Mouse (Mus musculus) cerebellum, postnatal 10 days (tissue): ENCODE data around the gene Eppin.

ENCODE experiments used
- DNase-seq, 2 experiments: peaks; one replicate each; pipeline ENCODE4 v3.0.0; 2021; ENCODE audit warnings: mixed read lengths in 2 of 2

The Eppin gene

GRCm38 (mm10) chr2:164558991-164559645 lies 34.3 kb downstream of the Eppin start:
- DNase-seq = no peak

DNA sequence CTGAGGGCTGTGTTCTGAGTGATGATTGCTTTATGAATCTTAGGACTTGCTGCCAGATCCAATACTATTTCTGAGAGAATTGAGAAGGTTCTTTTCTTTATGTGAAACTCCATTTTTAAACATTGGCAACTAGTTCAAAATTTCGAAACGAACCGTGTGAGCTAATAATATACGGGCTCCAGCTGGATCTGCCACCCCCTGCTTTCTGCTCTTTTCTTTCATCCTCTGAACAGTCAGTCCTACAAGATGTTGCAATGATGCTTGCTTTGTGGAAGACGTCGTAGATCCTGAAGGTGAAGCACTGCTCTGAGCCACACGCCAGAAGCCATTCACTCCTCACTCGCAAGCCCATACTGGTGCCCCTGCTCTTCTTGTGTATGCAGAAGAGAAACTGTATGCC lies 35.0 kb downstream of the Eppin start:
- no peak for DNase-seq

GRCm38 (mm10) chr2:164551502-164551901 lies 41.9 kb downstream of the Eppin start:
- no peak for DNase-seq

GRCm38 (mm10) chr2:164550895-164551269 lies 42.5 kb downstream of the Eppin start:
- DNase-seq = no peak

- DNase-seq = peak; percentile 56 to 58
These were observed 43.2 kb downstream of the Eppin start for GRCm38 (mm10) chr2:164549963-164550894.

GRCm38 (mm10) chr2:164549338-164549737 lies 44.1 kb downstream of the Eppin start:
- no peak for DNase-seq

DNA sequence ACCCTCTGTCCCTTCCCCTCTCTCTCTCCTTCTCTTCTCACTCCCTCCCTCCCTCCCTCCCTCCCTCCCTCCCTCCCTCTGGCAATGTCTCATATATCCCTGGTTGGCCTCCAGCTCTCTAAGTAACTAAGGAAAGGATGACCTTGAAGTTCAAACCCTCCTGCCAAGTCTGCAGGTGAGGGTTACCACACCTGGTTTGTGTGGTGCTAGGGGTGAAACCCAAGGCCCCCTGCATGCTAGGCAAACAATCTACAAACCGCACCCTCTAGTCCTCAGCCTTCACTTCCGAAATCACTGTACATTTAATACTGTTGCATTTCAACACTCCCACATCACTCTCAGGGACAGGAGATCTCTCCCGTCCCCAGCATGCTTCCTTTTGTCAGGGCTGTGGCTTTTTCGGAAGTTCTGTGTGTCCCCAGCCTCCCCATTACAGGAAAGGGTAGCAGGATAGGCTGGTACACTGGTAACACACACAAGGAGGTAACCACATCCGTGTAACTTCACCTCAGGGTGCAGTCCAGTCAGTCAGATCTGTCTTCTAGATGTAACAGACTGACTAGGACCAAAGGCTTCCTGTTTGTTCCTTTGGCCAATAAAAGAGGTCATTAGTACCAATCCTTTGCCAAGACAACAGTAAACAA lies 48.8 kb downstream of the Eppin start:
- no peak for DNase-seq

DNA sequence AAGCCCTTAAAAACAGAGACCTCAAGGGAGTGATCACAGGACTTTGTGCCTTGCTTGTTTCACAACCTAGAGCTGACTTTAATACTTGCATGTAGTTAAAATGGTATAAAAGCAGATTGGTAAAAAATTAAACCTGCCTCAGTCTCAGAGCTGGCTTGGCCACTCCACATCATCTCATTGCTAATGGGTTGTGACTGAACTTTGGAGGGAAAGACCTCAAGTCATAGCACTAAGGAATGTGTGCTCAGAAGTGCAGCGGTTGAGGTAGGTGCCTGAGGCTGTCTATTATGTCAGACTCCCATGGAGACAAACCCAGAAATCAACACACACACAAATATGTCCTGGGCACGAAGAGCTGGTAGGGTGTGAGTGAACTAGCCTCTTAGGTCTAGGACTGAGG lies 49.6 kb downstream of the Eppin start:
- DNase-seq = no peak

GRCm38 (mm10) chr2:164542598-164542997 lies 50.8 kb downstream of the Eppin start:
- DNase-seq = no peak

DNA sequence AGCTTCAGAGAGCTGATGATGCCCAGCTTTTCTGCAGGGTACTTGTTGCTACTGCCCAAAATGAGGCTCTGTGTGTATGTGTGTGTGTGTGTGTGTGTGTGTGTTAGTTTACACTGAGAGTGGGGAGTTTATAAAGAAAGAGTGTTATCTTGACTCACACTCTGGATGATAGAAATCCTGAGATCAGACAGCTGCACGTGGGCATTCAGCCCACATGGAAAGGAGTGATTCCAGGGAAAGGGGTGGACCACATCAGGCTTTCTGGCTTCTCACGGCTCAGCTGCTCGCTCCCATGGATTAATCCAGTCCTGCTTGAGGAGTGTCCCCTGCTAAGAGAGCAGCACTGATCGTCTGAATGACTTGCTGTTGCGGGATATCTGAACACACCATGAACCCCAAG lies 51.3 kb downstream of the Eppin start:
- DNase-seq = no peak

GRCm38 (mm10) chr2:164540652-164541427 lies 52.6 kb downstream of the Eppin start:
- peak; percentile 37 to 47 for DNase-seq
